Comparison of ENCODE assay signal across 8 mouse cellular contexts in the genomic region with DNA sequence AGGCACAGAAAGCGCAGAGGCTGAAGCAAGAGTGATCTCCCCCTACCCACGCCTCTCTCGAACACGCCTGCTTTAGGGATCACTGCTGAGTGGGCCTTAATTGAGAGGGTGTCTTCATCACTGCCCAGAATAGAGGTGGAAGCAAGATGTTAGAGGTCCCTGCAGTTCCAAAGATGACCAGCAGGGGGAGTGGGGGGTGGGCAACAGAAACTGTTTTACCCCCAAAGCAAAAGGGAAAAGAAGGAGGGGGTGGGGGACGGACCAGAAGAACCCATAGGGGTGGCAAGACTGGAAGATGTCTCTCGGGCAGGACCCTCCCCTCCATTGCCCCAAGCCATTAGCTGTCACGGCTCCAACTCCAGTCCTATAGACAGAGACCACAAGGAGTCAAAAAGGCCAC. TPM values are rescaled to one million over a fixed set of nuclear protein-coding genes. Genes with fewer than 3 reads are reported as not detected.
DNase-seq lines count a peak whose midpoint lies in the region; ATAC-seq and TF ChIP-seq lines count a peak whose summit lies in the region.
"Had no signal": no experiment of that assay in that cellular context is flagged by ENCODE, and none has a peak within 500 bp of the region (broad histone marks: within the 10 kb centered on the region; RNA-seq: fewer than 3 reads in every experiment).

No protein-coding gene starts in this region.

- H3K9ac ChIP-seq in liver, postnatal 0 days (replicated peaks), result no peak overlapping the region
- H3K9ac ChIP-seq: hindbrain, embryonic 15.5 days had no signal

- ATAC-seq in liver, postnatal 0 days, result no peak

- no peak overlapping the region for H3K4me3 ChIP-seq in liver, postnatal 0 days (ENCODE audit: low read depth, low read length)
- H3K4me3 ChIP-seq in spleen, adult 2 months (ENCODE audit: extremely low read depth, insufficient read depth, insufficient read length), result no peak overlapping the region
- H3K4me3 ChIP-seq: hindbrain, embryonic 15.5 days had no signal

- no peaks in the 10 kb centered on the region for H3K27me3 ChIP-seq in liver, postnatal 0 days (ENCODE audit: insufficient read depth, low read length)
- no peaks in the 10 kb centered on the region for H3K27me3 ChIP-seq in spleen, adult 2 months (ENCODE audit: control insufficient read depth, insufficient read depth, low read length)
- H3K27me3 ChIP-seq: hindbrain, embryonic 15.5 days had no signal

- WGBS in liver, postnatal 0 days (ENCODE audit: insufficient replicate concordance), result 40% methylated on average over 7 of the region's 7 CpGs
- 33% methylated on average over 7 of the region's 7 CpGs for WGBS in spleen, adult 2 months

- no peak overlapping the region for H3K4me2 ChIP-seq in liver, postnatal 0 days (ENCODE audit: low read depth, low read length)
- H3K4me2 ChIP-seq: hindbrain, embryonic 15.5 days had no signal

- peak; percentile 71 to 80 for DNase-seq in layer of hippocampus, postnatal 10 days (ENCODE audit: low spot score in 2 of 2)
- DNase-seq in layer of hippocampus, adult 9-11 months, result no peak
- peak; percentile 51 for DNase-seq in MN1 (ENCODE audit: low spot score)
- DNase-seq in brain, adult 2 months (ENCODE audit: low read depth, low spot score), result peak; percentile 52
- peak; percentile 31 to 62 for DNase-seq in gastrocnemius, postnatal 36 days
- DNase-seq in liver, postnatal 0 days, result peak; percentile 79
- peak in 1 of 2 experiments; percentile 66 for DNase-seq in spleen, adult 2 months (ENCODE audit: low read depth in 1 of 2, low spot score in 2 of 2)

- no peaks in the 10 kb centered on the region for H3K9me3 ChIP-seq in liver, postnatal 0 days (ENCODE audit: low read length)
- H3K9me3 ChIP-seq: hindbrain, embryonic 15.5 days had no signal

- TF ChIP-seq POLR2A in spleen, adult 2 months (IDR thresholded peaks at IDR 0.05; ENCODE audit: low read depth, low read length), result no peak

- peaks cover 5% of the 10 kb centered on the region; the same call in 1 of the 2 replicates for H3K4me1 ChIP-seq in liver, postnatal 0 days (ENCODE audit: insufficient read depth)
- H3K4me1 ChIP-seq in spleen, adult 2 months (ENCODE audit: control insufficient read depth, insufficient read depth, insufficient read length), result no peaks in the 10 kb centered on the region; the same call in 1 of the 2 replicates

- no peak for TF ChIP-seq EP300 in liver, postnatal 0 days (IDR thresholded peaks at IDR 0.05; ENCODE audit: low read depth)

- peak; percentile 92 for TF ChIP-seq CTCF in liver, postnatal 0 days (IDR thresholded peaks at IDR 0.05; ENCODE audit: low read depth)
- TF ChIP-seq CTCF in spleen, adult 2 months (IDR thresholded peaks at IDR 0.05; ENCODE audit: extremely low read depth, insufficient read depth, insufficient read length, insufficient replicate concordance), result peak; percentile 75; the same call in 1 of the 2 replicates

- intact Hi-C loops in gastrocnemius, postnatal 36 days (cut with DNase I), result loop anchor here (2.0 kb wide), 1 partner anchor 41 kb away; no protein-coding TSS in a partner anchor

- H3K36me3 ChIP-seq in liver, postnatal 0 days (replicated peaks; ENCODE audit: insufficient read depth, low read length), result peaks cover 22% of the 10 kb centered on the region
- H3K36me3 ChIP-seq in spleen, adult 2 months (ENCODE audit: control insufficient read depth, insufficient read depth, low read length), result 0 out of 2 replicates have a peak, but pooled peaks cover 2% of the 10 kb centered on the region

- no peak overlapping the region for H3K27ac ChIP-seq in liver, postnatal 0 days (ENCODE audit: low read depth)
- H3K27ac ChIP-seq in spleen, adult 2 months (ENCODE audit: insufficient read depth, low read length), result no peak overlapping the region
- H3K27ac ChIP-seq: hindbrain, embryonic 15.5 days had no signal

RNA-seq across cellular contexts. Expression of a gene that starts 8.0 kb away (rescaled TPM):
- total RNA-seq in layer of hippocampus, postnatal 10 days (2021), result 10 to 100 TPM; 37.3 to 42.5 TPM
- total RNA-seq in gastrocnemius, postnatal 36 days (2021), result 100 to 1,000 TPM; 103 to 107 TPM
- polyA plus RNA-seq in liver, postnatal 0 days (2015; fragmentation: Nextera tagmentation; extraction: Ambion mirVana), result 113 TPM in 2 replicates
- 54.1 and 81.9 TPM in 2 replicates for polyA plus RNA-seq in spleen, adult 2 months (2012; rRNA removed)

RNA-seq across cellular contexts. Expression of a gene that starts 8.6 kb away (rescaled TPM):
- total RNA-seq in layer of hippocampus, postnatal 10 days (2021), result 100 to 1,000 TPM; 223 to 234 TPM
- 10 to 100 TPM; 67.8 to 70.0 TPM for total RNA-seq in gastrocnemius, postnatal 36 days (2021)
- polyA plus RNA-seq in liver, postnatal 0 days (2015; fragmentation: Nextera tagmentation; extraction: Ambion mirVana), result 15.1 and 16.9 TPM in 2 replicates
- 27.4 and 30.3 TPM in 2 replicates for polyA plus RNA-seq in spleen, adult 2 months (2012; rRNA removed)

RNA-seq across cellular contexts. Expression of a gene that starts 19.0 kb away (rescaled TPM):
- total RNA-seq in layer of hippocampus, postnatal 10 days (2021), result 1 to 10 TPM; 1.1 to 1.3 TPM
- under 1 TPM; 0.10 to 0.27 TPM for total RNA-seq in gastrocnemius, postnatal 36 days (2021)
- not detected in 2 replicates for polyA plus RNA-seq in liver, postnatal 0 days (2015; fragmentation: Nextera tagmentation; extraction: Ambion mirVana)
- polyA plus RNA-seq in spleen, adult 2 months (2012; rRNA removed), result not detected in 2 replicates

RNA-seq across cellular contexts. Expression of a gene that starts 55.5 kb away (rescaled TPM):
- total RNA-seq in layer of hippocampus, postnatal 10 days (2021), result not detected
- total RNA-seq in gastrocnemius, postnatal 36 days (2021), result not detected
- not detected in 2 replicates for polyA plus RNA-seq in liver, postnatal 0 days (2015; fragmentation: Nextera tagmentation; extraction: Ambion mirVana)
- polyA plus RNA-seq in spleen, adult 2 months (2012; rRNA removed), result not detected in 2 replicates
